Mouse (Mus musculus): ENCODE results near the gene Pigk.

Gene Pigk

DNA sequence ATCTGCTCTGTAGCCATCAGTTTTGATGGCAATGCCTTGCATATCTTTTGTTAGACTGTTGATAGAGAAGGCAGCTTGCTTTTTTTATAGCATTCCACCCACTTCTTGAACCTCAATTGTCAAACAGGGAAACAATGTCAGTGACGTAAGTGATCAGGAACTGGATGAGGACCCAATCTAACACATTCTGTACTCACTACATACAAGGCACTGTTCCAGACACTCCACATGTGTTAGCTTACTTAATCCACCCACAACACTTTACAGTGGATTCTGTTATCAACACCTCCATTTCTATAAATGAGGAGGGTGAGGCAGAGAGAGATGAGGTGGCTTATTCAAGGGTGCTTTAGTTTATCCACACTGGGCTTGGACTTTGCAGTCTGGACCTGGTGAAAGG, 124.0 kb downstream of the Pigk start:
- DNase-seq (ENCODE audit: low read depth, low spot score) = no peak

DNA sequence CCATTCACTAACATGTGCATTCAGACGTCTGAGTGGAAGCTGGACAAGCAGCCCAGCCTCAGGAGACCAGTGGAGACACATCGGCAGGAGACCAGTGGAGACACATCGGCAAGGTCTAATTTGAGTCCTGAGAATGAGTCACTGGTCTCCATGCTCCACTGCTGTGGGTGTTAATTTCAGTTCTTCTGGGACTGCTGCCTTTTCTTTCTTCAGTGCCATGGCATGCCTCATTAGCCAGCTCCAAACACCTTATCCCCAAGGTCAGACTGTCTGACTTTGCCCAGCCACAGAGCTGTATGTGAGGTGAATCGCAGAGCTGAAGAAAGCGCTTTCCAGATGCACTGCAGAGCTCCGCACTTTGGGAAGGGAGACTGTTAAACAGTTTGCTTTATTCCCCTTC, 127.4 kb downstream of the Pigk start:
- no peak for DNase-seq (ENCODE audit: low read depth, low spot score)

DNA sequence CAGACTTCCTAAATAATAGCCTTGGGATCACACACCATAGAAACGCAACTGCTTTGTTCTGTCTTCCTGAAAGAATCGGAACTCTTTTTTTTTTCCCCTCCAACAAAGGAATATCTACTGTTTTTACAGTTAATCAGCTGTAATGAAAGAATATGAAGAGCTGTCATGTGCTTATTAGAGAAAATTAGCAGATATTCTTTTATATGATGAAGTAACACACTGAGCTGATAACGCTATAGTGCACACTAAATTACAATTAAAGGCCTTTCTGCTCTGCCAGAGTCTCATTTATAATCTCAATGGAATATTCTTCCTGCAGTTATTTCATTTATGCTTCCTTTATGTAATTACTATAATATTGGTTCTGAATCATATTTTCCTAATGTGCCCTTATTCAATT, 128.7 kb downstream of the Pigk start:
- no peak for DNase-seq (ENCODE audit: low read depth, low spot score)

DNA sequence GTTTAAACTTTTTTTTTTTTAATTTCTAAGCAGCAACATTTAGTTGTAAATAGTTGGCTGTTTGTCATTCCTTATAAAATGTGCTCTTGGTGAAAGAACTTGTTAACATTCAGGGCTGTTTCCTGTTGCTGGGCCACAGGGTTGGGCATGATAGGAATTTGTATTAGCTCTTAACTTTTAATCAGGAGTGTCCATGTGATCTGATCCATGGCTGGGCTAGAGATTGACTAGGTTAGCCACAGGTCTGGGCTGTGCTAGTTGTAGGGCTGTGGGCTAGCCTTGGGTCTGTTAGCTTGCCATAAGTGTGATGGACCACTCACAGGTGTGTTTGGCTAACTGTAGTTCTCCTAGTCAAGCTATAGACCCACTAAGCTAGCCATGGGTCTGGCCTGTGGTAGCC, 130.0 kb downstream of the Pigk start:
- DNase-seq (ENCODE audit: low read depth, low spot score) = no peak

DNA sequence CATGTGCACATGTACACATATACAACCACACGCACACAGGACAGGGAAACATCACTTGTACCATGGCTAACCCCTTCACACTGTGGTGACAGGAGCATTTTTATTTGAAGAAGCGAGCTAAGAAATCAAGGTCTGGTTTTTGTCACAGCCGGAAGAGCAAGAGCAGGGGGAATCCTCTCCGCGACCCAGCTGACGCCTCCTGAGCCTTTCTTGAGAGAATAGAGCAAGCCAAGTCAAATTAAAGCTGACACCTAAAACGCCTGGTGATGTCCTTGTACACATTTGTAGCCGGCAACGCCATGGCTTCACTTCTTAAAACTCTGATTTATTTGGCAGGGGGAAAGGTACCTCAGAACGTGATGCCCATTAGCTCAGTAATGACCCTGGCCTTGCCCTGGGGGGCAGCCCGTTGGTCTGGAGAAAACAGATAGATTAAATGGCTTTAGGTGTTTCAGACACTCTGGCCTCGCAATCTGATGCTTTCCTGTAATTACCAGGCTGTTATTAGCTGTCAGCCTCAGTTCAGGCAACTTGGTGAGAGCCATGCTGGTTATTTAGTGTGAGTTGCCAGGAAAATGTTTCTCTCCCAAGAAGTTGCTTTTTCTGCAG, 141.2 kb downstream of the Pigk start:
- no peak for DNase-seq (ENCODE audit: low read depth, low spot score)

DNA sequence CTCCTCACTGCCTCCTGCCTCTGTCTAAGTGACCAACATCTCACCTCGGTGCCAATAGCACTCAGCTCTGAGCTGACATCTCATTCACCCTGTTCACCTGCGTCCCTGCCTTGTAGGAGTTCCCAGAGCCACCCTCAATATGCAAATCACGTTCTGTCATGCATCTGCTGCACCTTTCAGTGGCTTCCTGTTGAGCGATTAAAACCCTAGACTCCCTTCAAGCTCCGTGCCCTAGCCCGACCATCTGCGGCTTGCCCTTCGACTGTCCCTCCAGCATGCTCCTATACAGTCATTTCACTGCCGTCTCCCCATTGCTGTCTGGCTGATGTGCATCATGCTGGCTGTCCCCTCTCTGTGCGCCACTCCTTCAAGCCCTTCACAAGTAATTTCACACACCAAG, 142.2 kb downstream of the Pigk start:
- no peak for DNase-seq (ENCODE audit: low read depth, low spot score)

DNA sequence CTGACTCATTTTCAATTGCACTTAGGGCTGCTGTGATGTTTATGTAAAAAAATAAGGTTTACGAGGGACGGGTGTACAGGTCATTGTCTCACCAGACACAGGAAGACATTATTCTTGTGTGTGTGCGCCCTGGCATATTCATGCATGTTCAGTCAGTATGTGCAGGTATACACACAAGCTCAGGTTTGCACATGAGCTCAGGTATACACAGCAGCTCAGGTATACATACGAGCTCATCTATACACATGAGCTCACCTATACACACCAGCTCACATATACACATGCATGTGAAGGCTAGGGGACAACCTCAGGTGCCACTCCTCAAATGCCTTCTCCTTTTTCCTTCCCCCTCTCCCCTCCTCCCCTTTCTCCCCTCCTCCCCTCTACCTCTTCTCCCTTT, 147.6 kb downstream of the Pigk start:
- no peak for DNase-seq (ENCODE audit: low read depth, low spot score)

DNA sequence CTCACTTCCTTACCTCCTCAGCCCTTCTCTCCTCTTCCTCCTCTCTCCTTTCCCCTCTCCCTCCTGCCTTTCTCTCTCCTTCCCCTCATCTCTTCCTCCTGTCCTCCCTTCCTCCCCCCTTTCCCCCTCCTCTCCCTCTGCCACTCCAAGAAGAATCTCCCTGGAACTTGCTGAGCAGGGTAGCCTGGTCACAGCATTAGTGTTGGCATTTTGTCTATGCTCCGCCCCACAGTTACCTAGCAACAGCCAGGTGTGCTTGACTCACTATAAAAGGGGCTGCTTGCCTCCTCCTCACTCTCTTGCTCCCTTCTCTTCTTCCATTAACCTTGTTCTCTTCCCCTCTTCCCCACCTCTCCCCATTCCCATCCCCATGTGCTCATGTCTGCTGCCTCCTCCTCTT, 148.1 kb downstream of the Pigk start:
- no peak for DNase-seq (ENCODE audit: low read depth, low spot score)

DNA sequence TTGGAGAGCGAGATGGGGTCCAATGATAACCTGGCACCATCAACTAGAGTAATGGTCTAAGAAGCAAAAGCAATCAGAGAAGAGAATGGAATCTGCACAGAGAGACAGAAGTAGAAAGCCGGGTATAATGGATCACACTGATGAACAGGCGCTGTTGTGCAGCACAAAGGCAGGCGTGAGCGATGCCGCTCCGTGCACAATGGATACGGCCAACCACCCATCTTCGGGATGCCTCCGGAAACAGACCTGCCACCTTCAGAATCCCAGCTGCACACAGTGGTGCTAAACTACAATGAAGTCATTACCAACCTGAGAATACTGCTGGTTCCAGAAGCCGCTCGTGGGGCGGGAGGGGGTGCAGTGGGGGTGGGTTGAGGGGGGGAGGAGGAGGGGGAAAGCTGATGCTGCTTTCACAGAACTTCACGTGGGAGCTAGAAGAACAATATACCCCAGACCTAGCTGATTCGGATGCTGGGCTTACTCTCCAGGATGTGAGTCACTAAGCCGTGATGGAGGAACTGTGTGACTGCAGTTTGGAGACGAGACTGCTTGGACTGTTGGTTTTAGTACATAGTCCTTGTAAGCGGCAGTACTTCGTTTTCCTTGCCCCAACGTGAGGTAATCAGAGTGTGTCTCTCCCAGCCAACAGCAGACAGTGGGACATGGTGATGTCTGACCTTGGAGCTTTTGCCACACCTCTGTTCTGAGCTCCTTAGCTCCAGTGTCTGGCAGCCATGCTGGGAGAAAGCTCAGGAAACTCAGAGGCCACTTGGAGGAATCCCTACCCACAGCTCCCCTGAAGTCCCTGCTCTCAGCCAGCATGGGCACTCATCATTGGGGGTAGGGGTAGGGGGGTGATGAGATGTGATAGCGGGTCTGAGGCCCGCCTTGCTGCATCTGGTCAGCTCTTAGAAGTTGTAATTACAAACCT, 152.4 kb downstream of the Pigk start:
- DNase-seq (ENCODE audit: low read depth, low spot score) = no peak

DNA sequence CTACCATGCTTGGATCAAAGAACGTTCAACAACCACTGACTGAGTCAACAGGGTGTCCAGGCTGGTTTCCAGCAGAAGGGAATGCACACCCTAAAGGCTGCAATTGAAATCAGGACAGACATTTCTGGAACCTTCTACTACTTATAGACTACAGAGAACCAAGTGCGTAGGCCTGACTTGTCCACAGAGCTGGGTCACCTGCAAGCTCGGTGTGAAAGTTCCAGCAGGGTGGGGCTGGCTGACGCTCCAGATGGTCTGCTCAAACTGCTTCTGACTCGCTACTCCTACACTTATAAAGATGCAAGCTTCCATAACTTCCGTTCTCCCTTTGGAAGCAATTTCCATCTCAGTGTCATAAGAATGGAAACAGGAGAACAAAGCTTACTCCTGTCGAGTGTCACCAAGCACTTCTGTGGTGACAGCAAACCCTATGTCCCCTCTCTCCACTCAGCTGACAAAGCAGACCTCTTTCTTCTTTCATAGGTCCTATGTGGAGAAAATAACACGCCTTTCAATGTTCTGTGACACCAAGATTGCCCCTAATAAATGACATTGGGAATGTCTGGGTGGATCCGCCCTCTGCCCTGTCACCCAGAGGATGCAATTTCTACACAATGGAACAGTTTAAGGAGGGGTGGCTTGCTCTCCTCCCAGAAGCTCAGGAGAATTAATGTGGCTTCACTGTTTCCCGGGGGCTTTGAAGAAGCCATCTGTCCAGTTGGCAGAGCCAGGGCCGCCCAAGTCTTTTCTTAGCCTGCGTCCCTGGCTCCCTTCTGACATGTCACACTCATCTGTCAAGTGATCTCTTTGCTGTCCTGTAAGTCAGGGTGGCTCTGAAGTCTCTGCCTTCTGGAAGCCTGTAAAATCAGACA, 154.0 kb downstream of the Pigk start:
- no peak for DNase-seq (ENCODE audit: low read depth, low spot score)

DNA sequence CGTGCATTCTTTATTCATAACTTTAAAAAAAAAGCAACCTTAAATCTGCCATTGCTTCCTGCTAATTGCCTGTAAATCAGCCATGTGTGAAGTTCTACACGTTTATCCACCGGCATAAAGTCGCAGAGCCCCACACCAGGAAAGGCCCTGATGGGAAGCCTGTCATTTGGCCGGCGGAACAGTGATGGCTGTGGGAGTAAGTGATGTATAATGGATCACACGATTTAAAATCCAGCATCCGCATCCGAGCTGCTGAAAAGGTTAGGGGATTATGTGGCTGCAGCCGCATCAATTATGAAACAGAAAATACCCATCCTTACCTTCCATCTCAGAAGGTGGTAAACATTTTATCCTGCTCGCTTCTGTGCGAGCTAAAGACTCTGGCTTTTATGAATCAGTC, 158.2 kb downstream of the Pigk start:
- no peak for DNase-seq (ENCODE audit: low read depth, low spot score)

DNA sequence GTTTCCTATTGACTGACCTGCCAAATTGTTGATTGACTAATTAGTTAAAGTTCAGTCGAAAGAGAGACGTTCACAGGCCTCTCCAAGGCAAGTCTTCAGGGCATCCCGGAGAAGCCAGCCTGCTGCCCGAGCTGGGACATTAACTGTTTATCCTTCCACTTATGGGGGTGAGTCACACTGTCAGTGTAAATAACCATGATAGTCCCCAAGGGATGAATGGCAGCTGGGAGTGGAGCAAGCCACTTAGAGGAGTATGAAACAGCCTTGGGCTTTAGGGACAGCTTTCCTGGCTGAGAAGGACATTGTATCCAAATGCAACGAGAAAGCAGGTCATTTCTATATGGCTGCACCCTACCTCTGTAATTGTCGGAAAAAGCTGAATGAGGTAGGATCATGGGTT, 158.7 kb downstream of the Pigk start:
- no peak for DNase-seq (ENCODE audit: low read depth, low spot score)

DNA sequence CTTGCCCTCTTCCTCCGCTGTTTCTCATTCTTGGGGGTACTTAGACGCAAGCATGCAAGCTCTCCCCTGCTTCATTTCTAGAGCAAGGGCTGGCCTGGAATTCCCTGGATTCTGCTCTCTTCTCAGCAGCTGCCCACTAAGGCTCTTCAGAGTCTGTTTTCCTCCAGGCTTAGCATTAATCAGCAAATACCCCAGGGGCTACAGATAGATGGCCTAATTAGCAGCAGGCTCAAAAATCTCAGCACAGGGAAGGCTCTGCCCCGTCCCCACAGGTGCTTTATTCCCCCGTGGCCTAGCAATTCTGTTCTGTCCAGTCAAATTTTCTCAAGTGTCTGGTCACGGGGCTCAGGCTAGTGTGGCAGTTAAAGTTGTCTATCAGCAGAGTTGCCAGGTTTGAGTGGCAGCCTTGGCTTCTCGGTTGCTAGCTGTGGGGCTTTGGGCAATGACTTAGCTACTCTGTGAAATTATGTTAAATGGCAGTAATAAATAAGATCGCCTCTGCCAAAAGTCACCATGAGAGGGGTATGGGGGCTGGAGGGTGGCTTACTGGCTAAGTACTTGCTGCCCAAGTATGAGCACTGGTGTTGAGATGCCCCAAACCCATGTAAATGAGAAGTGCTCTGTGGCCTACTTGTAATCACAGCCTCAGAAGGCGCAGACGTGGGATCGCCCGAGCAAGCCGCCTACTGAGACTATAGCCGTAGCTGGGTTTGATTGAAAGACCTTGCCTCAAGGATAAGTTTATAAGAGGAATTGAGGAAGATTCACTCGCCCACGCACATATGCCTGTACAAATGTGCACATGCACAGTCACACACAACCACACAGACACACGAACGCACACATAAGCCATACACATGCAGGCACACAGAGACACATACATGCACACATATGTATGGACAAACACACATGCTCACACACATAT, 160.8 kb downstream of the Pigk start:
- no peak for DNase-seq (ENCODE audit: low read depth, low spot score)

DNA sequence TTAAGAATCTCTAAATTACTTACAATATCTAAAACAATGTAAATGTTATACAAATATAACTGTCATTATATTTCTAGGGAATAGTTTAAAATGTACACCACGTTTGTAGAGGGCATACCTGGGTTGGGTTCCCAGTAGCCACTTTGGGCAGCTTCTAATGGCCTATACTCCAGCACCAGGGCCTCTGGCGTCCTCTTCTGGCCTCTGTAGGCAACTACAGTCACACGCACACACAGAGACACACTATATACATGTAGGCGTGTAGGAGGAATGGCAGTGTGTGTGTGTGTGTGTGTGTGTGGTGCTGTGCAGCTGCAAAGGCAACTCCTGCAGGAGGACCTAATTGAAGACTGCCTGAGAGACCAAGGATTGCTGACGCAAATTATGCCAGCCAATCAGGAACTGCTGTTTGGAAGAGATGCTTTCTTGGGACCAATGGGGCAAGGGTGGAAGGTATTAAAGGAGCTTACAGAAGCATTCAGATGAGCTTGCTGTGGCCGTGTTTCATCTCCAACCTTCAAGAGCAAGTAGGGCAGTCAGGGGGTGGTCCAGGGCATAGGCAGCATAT, 161.9 kb downstream of the Pigk start:
- no peak for DNase-seq (ENCODE audit: low read depth, low spot score)

DNA sequence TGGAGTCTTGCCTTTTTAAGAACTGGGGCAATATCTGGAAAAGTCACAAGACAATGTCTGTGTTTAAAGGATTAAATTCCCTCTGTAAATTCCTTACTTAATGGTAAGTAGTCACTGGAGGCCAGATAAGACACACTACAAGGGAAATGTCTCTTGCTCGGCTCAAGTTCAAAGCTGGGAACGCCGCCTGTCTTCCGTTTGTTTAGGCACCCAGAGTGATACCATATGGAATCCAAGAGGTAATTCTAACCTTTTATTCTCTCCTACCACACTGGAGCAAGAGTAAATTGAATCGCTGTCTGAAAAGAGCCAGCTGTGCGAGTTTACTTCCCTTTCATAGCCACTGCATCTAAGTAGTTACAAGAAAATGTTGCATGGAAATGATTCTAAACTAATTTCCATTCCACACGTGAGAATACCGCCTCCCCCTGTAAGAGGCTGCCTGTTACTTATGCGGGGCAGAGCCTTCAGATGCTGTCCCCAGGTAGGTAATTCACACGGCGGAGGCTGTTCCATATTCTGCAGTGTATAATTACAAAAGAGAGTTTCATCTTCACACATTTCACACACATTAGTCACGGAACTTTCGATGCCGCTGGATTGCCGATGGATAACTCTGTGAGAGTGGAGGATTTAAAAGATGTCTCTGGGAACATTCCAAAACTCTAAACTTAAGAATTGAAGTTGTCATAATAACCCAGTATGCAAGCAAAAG, 166.4 kb downstream of the Pigk start:
- no peak for DNase-seq (ENCODE audit: low read depth, low spot score)

DNA sequence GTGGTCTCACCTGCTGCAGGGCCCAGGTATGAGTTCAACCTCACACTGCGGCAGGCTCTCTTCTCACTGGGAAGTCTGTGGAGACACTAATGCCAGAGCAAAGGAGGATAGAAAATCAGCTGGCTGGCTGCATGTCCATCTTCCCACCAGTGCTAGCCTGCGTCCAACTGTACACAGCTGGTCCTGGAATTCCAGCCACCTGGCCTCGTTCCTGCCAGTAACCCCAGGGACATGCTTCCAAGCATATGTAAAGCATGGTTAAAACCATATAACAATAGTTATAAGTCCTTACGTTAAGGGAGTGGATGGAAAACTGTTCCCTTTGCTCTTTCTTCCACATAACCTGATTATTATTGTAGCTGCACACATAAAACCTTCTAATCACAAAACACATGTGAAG, 167.8 kb downstream of the Pigk start:
- DNase-seq (ENCODE audit: low read depth, low spot score) = no peak

DNA sequence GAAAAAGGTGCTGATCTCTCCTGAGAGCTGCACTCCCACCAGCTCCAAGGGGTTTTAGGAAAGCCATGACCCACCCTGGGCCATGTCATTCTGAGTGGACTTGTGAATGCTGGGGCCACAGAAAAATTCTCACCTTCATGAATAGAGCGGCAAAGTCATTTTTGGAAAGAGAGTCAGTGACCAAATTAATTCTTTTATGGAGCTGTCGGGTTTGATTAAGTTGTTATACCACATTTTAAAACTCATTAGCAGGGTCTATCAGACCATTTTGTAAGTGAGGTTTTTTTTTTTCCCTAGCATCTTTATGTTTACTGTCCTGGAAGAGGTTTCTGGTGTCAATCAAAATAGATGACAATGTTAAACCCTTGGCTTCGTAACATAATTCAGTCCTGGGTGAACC, 169.7 kb downstream of the Pigk start:
- no peak for DNase-seq (ENCODE audit: low read depth, low spot score)

DNA sequence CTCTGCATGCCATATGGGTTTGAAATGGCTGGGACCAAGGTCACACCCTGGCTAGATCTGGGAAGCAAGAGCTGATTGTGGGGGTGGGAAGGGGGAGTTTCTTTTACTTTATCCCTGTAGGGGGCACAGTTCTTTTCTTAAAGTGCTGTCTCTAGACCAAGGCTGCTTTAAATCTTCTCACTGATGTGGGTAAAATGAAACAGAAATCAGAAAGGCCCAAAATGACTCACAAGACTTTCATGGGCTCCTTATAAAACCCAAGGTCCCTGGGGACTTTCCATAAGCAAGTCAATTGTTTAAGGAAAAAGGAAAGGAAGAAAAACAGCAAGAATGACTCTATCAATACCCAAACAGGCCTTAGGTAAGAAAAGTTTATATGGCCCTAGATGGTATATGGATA, 172.8 kb downstream of the Pigk start:
- DNase-seq (ENCODE audit: low read depth, low spot score) = peak; percentile 32

DNA sequence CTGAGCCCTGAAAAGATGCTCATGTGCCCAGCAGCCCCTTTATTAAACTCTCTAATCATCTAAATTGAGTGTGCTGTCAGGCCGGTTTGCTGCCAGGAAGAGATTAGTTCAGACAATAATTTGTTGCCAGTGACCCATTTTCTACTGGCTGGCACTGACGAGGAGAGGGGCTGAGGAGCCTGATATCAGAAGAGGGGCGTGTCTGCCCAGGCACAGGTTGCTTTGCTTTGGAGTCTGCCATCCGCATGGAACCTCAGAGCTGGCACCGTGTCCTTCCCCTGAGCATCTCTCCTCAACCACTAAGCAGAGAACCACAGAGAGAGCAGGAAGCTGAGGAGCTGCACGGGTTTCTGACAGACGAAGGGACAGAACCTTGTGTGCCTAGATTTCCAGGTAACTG, 174.2 kb downstream of the Pigk start:
- no peak for DNase-seq (ENCODE audit: low read depth, low spot score)

DNA sequence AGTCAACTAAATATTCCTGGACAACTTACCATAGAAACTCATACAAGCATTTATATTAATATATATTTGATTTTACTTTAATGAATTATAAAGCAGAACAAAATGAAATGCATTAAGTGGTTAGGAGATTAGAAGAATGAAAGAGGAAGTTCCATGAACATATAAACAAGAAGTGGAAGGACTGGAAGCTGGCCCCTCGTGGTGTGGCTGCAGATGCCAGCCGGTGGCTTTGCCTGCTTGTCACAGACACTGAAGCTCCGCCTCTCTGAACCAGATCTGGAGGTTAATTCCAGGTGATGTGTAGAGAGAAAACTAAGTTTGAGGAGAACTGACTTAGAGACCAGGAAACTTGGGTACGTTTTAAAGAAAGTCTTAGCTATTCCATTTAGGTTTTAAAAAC, 181.0 kb downstream of the Pigk start:
- no peak for DNase-seq (ENCODE audit: low read depth, low spot score)
